Mouse (Mus musculus) kidney, postnatal 25 days (tissue): ENCODE data around the gene Srpk1.

ENCODE experiments used
- DNase-seq, 2 experiments: peaks; one replicate each; pipeline ENCODE4 v3.0.0; 2021; ENCODE audit warnings: mixed read lengths in 2 of 2

Srpk1 gene

GRCm38 (mm10) chr17:28553040-28553793 is 69.3 kb downstream of the Srpk1 start:
- DNase-seq = peak; percentile 67 to 74

- DNase-seq = no peak
These were observed 73.4 kb downstream of the Srpk1 start, which contains the start of gene Clpsl2 for GRCm38 (mm10) chr17:28549111-28549510. Clpsl2 (plus strand) TSS chr17:28549411.

GRCm38 (mm10) chr17:28548550-28548949 is 74.0 kb downstream of the Srpk1 start:
- no peak for DNase-seq

- DNase-seq = peak in 1 of 2 experiments; percentile 57
These were observed 75.6 kb downstream of the Srpk1 start for GRCm38 (mm10) chr17:28546925-28547324.

GRCm38 (mm10) chr17:28537881-28538280 is 84.6 kb downstream of the Srpk1 start:
- no peak for DNase-seq
